ENCODE assay signal across 24 mouse cellular contexts in the genomic region with DNA sequence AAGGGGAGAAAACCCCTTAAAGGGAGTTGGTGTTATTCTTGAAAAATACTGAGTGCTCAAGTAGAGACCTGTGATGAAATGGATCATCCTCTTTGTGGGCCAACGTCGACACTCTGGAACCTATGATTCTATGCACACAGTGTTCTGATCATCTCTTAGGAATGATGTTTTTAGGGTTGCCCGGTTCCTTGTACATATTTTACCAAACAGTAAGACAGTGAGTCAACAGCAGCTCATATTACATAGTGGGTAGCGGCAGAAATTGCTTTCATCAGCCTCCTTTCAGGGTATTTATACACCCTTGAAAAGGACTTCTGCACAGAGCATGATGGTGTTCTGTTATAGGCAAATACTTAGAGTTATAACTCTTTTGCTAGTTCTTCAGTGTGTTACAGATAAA.
DNase-seq lines count a peak whose midpoint lies in the region; TF ChIP-seq lines count a peak whose summit lies in the region.
"Had no signal": no experiment of that assay in that cellular context is flagged by ENCODE, and none has a peak within 500 bp of the region (broad histone marks: within the 10 kb centered on the region; RNA-seq: fewer than 3 reads in every experiment).

No protein-coding gene starts in this region.

- no peaks in the 10 kb centered on the region; the same call in 1 of the 2 replicates for H3K4me1 ChIP-seq in embryonic fibroblast, embryonic 13.5 days (ENCODE audit: control insufficient read depth, insufficient read depth, low read length)
- H3K4me1 ChIP-seq: embryonic facial prominence, embryonic 10.5 days; embryonic facial prominence, embryonic 12.5 days; forebrain, embryonic 13.5 days; forebrain, embryonic 15.5 days had no signal

- H3K36me3 ChIP-seq in myocyte (ENCODE audit: control insufficient read depth, insufficient read depth) = no peaks in the 10 kb centered on the region
- H3K36me3 ChIP-seq: embryonic facial prominence, embryonic 10.5 days; embryonic facial prominence, embryonic 12.5 days; forebrain, embryonic 15.5 days; G1E had no signal

- no peak for TF ChIP-seq CTCF in embryonic fibroblast, embryonic 13.5 days (IDR thresholded peaks at IDR 0.05; ENCODE audit: borderline replicate concordance, insufficient read depth, low read length)

- no peak for TF ChIP-seq POLR2A in embryonic fibroblast, embryonic 13.5 days (IDR thresholded peaks at IDR 0.05; ENCODE audit: low read depth, low read length)
- TF ChIP-seq POLR2A in myocyte (IDR thresholded peaks at IDR 0.05; ENCODE audit: insufficient read length, low read depth) = no peak

- H3K4me3 ChIP-seq in embryonic fibroblast, embryonic 13.5 days (ENCODE audit: insufficient read depth, low read length) = no peak overlapping the region
- H3K4me3 ChIP-seq in myocyte = no peak overlapping the region
- H3K4me3 ChIP-seq: embryonic facial prominence, embryonic 10.5 days; embryonic facial prominence, embryonic 12.5 days; erythroblast, embryonic 14.5 days; forebrain, embryonic 13.5 days; forebrain, embryonic 15.5 days had no signal

- DNase-seq in 3T3-L1 (ENCODE audit: low read depth, low spot score) = peak; percentile 89
- peak; percentile 2 for DNase-seq in Muller cell, postnatal 12 days (ENCODE audit: inconsistent ontology term)
- DNase-seq in kidney, postnatal 36 days = no peak
- DNase-seq in adrenal gland, adult 18-20 months (ENCODE audit: low spot score in 2 of 2) = no peak
- DNase-seq in cerebellum, adult 11-12 months = no peak
- DNase-seq in cerebellum, postnatal 10 days = no peak
- DNase-seq: adrenal gland, adult 2 months; adrenal gland, postnatal 10 days; adrenal gland, postnatal 25 days; cerebellum, adult 18-20 months; cerebellum, adult 8-10 months; cerebellum, adult 9-11 months; cerebellum, postnatal 25 days; forebrain, postnatal 0 days had no signal

- H3K27me3 ChIP-seq in myocyte (ENCODE audit: control insufficient read depth, insufficient read depth, insufficient read length) = no peaks in the 10 kb centered on the region
- H3K27me3 ChIP-seq: CH12.LX; embryonic facial prominence, embryonic 12.5 days; forebrain, embryonic 13.5 days; forebrain, embryonic 15.5 days; Patski had no signal

- no peak overlapping the region for H3ac ChIP-seq in myocyte (ENCODE audit: control insufficient read depth, insufficient read length)

- H3K79me2 ChIP-seq in myocyte (ENCODE audit: control insufficient read depth, insufficient read depth) = no peaks in the 10 kb centered on the region

- peak overlapping the region; percentile 49 for H3K27ac ChIP-seq in embryonic fibroblast, embryonic 13.5 days (ENCODE audit: insufficient read depth, low read length)
- H3K27ac ChIP-seq: embryonic facial prominence, embryonic 10.5 days; embryonic facial prominence, embryonic 12.5 days; forebrain, embryonic 13.5 days; forebrain, embryonic 15.5 days had no signal

- peak overlapping the region; percentile 14 for H3K4me2 ChIP-seq in myocyte (ENCODE audit: low read depth)
- H3K4me2 ChIP-seq: embryonic facial prominence, embryonic 12.5 days; forebrain, embryonic 13.5 days; forebrain, embryonic 15.5 days had no signal

TF ChIP-seq in myocyte, 11 proteins besides CTCF, POLR2A, EP300 and RAD21:
- TF ChIP-seq POLR2AphosphoS2 (IDR thresholded peaks at IDR 0.05; ENCODE audit: insufficient read length, low read depth) (no peak), USF1 (IDR thresholded peaks at IDR 0.05; ENCODE audit: low read depth) (no peak), MYOG (IDR thresholded peaks at IDR 0.05; ENCODE audit: control insufficient read depth in 1 of 3, insufficient read depth in 1 of 3, insufficient read length in 2 of 3, low read depth in 2 of 3) (no peak), SRF (IDR thresholded peaks at IDR 0.05; ENCODE audit: control insufficient read depth, insufficient read length, low read depth) (no peak), TCF12 (IDR thresholded peaks at IDR 0.05; ENCODE audit: insufficient read depth, poor library complexity, severe bottlenecking) (no peak), TCF3 (IDR thresholded peaks at IDR 0.05; ENCODE audit: insufficient read length, low read depth) (no peak), MYOD1 (IDR thresholded peaks at IDR 0.05; ENCODE audit: control insufficient read depth in 1 of 3, insufficient read length in 2 of 3, low read depth in 2 of 3) (no peak), CEBPB (IDR thresholded peaks at IDR 0.05; ENCODE audit: insufficient read depth, poor library complexity, severe bottlenecking) (no peak), REST (IDR thresholded peaks at IDR 0.05; ENCODE audit: insufficient read depth, insufficient read length) (no peak), MAX (IDR thresholded peaks at IDR 0.05; ENCODE audit: low read depth) (no peak), E2F4 (IDR thresholded peaks at IDR 0.05; ENCODE audit: insufficient read depth) (no peak)

Comparison
In these comparisons a context has a peak if more than half of its experiments do, and no peak if none do; other contexts are left out.
1. DNase-seq: peak in 3T3-L1 (single experiment) and Muller cell, postnatal 12 days (single experiment); none in kidney, postnatal 36 days (0 of 2), adrenal gland, adult 18-20 months (0 of 2), cerebellum, adult 11-12 months (single experiment) and cerebellum, postnatal 10 days (0 of 2).